Mouse (Mus musculus): ENCODE data around the gene Gm35549.
A peak's percentile ranks its signal among the peaks of the same experiment; 100 is the strongest.

The Gm35549 gene

GRCm38 (mm10) chr9:122826743-122827142, 17.1 kb downstream of the Gm35549 start:
- no peak for DNase-seq (ENCODE audit: extremely low spot score)

GRCm38 (mm10) chr9:122823374-122824017, 20.3 kb downstream of the Gm35549 start:
- DNase-seq (ENCODE audit: extremely low spot score) = no peak

GRCm38 (mm10) chr9:122815239-122815851, 28.5 kb downstream of the Gm35549 start:
- DNase-seq (ENCODE audit: extremely low spot score) = no peak

GRCm38 (mm10) chr9:122814775-122815174, 29.1 kb downstream of the Gm35549 start:
- DNase-seq (ENCODE audit: extremely low spot score) = no peak

- DNase-seq (ENCODE audit: extremely low spot score) = no peak
Observed at GRCm38 (mm10) chr9:122812386-122812785, 31.4 kb downstream of the Gm35549 start.

GRCm38 (mm10) chr9:122810212-122810611, 33.6 kb downstream of the Gm35549 start:
- DNase-seq (ENCODE audit: extremely low spot score) = no peak

GRCm38 (mm10) chr9:122807186-122807585, 36.6 kb downstream of the Gm35549 start:
- DNase-seq (ENCODE audit: extremely low spot score) = no peak

- DNase-seq (ENCODE audit: extremely low spot score) = no peak
Observed at GRCm38 (mm10) chr9:122805845-122806341, 37.9 kb downstream of the Gm35549 start.

GRCm38 (mm10) chr9:122805053-122805844, 38.6 kb downstream of the Gm35549 start, which contains the start of gene Tcaim:
Gene Tcaim, plus strand, starts transcription at chr9:122805539.
- peak; percentile 95 for DNase-seq (ENCODE audit: extremely low spot score)

- DNase-seq (ENCODE audit: extremely low spot score) = no peak
Observed at GRCm38 (mm10) chr9:122786534-122786933, 57.3 kb downstream of the Gm35549 start.

GRCm38 (mm10) chr9:122785231-122785630, 58.6 kb downstream of the Gm35549 start:
- DNase-seq (ENCODE audit: extremely low spot score) = no peak
